Mouse (Mus musculus) C2C12 (cell line): ENCODE data around the gene Wrap73.

Source experiments
- CEBPB ChIP-seq: IDR thresholded peaks from one replicate; pipeline ENCODE4 v1.6.1; 2011; ENCODE audit warnings: low read depth, mild to moderate bottlenecking, control low read depth, moderate library complexity
- CTCF ChIP-seq: IDR thresholded peaks from one replicate; pipeline ENCODE4 v1.5.1; 2011; ENCODE audit not compliant: control insufficient read depth, insufficient read depth, insufficient read length
- MAX ChIP-seq: IDR thresholded peaks from one replicate; pipeline ENCODE4 v1.6.1; 2011; ENCODE audit warnings: mild to moderate bottlenecking, control low read depth
- MYOG ChIP-seq: IDR thresholded peaks from one replicate; pipeline ENCODE4 v1.6.1; 2011; ENCODE audit not compliant: control insufficient read depth, insufficient read length; ENCODE audit errors: extremely low read depth
- USF1 ChIP-seq: IDR thresholded peaks from one replicate; pipeline ENCODE4 v1.6.1; 2011; ENCODE audit warnings: low read depth, mild to moderate bottlenecking, control low read depth, moderate library complexity

DNA sequence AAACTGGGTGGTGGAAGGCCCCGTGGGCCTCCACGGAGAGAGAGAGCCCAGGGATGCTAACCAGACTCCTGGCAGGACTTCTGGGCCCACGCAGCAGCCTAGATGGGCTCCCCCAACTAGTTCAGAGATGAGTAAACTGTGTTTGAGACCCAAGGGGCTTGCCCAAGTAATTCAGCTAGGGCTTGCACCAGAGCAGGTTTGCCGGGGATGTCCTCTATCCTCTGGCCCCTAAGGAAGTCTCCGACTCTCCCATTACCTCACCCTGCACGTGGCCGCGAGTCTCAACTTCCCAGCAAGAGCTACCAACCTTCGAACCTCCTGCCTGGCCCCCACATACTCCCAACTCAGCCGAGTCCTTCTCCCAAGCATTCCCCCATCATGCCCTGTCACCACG lies 32.3 kb upstream of the Wrap73 start:
- TF ChIP-seq CTCF (no peak), CEBPB (no peak), MAX (no peak), USF1 (no peak), MYOG (no peak)
